11 mouse cellular contexts compared by ENCODE assay signal in genomic region chr7:109231307-109231706, GRCm38 (mm10). TPM values are rescaled to one million over a fixed set of nuclear protein-coding genes. Genes with fewer than 3 reads are reported as not detected.
DNase-seq lines count a peak whose midpoint lies in the region; ATAC-seq lines count a peak whose summit lies in the region.
"Had no signal": no experiment of that assay in that cellular context is flagged by ENCODE, and none has a peak within 500 bp of the region (broad histone marks: within the 10 kb centered on the region; RNA-seq: fewer than 3 reads in every experiment).

No protein-coding gene starts in this region.

- H3K4me3 ChIP-seq in embryonic facial prominence, embryonic 14.5 days (ENCODE audit: low read depth, low read length), result no peak overlapping the region
- no peak overlapping the region for H3K4me3 ChIP-seq in embryonic facial prominence, embryonic 10.5 days
- H3K4me3 ChIP-seq in forebrain, embryonic 10.5 days, result no peak overlapping the region
- H3K4me3 ChIP-seq in hindbrain, embryonic 14.5 days (replicated peaks; ENCODE audit: low read length), result no peak overlapping the region
- no peak overlapping the region for H3K4me3 ChIP-seq in midbrain, embryonic 15.5 days
- H3K4me3 ChIP-seq: erythroblast, embryonic 14.5 days; heart, embryonic 10.5 days had no signal

- ATAC-seq in embryonic facial prominence, embryonic 14.5 days (ENCODE audit: low read depth), result peak; percentile 61
- ATAC-seq in hindbrain, embryonic 14.5 days (ENCODE audit: low FRiP score), result peak; percentile 34; the same call in 1 of the 2 replicates
- ATAC-seq in midbrain, embryonic 15.5 days (replicated peaks), result peak; percentile 37
- ATAC-seq in activated CD4-positive, CD25-positive, alpha-beta regulatory T cell, adult 4 months, result no peak

- H3K36me3 ChIP-seq in embryonic facial prominence, embryonic 14.5 days (ENCODE audit: control insufficient read depth, insufficient read depth, low read length), result no peaks in the 10 kb centered on the region
- no peaks in the 10 kb centered on the region for H3K36me3 ChIP-seq in embryonic facial prominence, embryonic 10.5 days (replicated peaks)
- H3K36me3 ChIP-seq in forebrain, embryonic 10.5 days (replicated peaks), result no peaks in the 10 kb centered on the region
- H3K36me3 ChIP-seq in hindbrain, embryonic 14.5 days (replicated peaks; ENCODE audit: control insufficient read depth, insufficient read depth), result no peaks in the 10 kb centered on the region
- no peaks in the 10 kb centered on the region for H3K36me3 ChIP-seq in midbrain, embryonic 15.5 days (replicated peaks)
- H3K36me3 ChIP-seq: heart, embryonic 10.5 days had no signal

- WGBS in embryonic facial prominence, embryonic 14.5 days, result 60% methylated on average over 5 of the region's 5 CpGs
- WGBS in embryonic facial prominence, embryonic 10.5 days, result 76% methylated on average over 5 of the region's 5 CpGs
- WGBS in forebrain, embryonic 10.5 days, result 75% methylated on average over 5 of the region's 5 CpGs
- 55% methylated on average over 5 of the region's 5 CpGs for WGBS in hindbrain, embryonic 14.5 days
- 21% methylated on average over 5 of the region's 5 CpGs for WGBS in midbrain, embryonic 15.5 days

- H3K4me1 ChIP-seq in embryonic facial prominence, embryonic 14.5 days (ENCODE audit: control insufficient read depth, insufficient read depth, low read length), result no peaks in the 10 kb centered on the region
- peaks cover 34% of the 10 kb centered on the region for H3K4me1 ChIP-seq in embryonic facial prominence, embryonic 10.5 days
- H3K4me1 ChIP-seq in forebrain, embryonic 10.5 days, result peaks cover 53% of the 10 kb centered on the region
- peaks cover 11% of the 10 kb centered on the region; the same call in 1 of the 2 replicates for H3K4me1 ChIP-seq in hindbrain, embryonic 14.5 days (replicated peaks; ENCODE audit: control insufficient read depth, insufficient read depth, low read length)
- peaks cover 45% of the 10 kb centered on the region for H3K4me1 ChIP-seq in midbrain, embryonic 15.5 days
- H3K4me1 ChIP-seq: heart, embryonic 10.5 days had no signal

- H3K27me3 ChIP-seq in embryonic facial prominence, embryonic 14.5 days (replicated peaks; ENCODE audit: control insufficient read depth, insufficient read depth, low read length), result no peaks in the 10 kb centered on the region
- H3K27me3 ChIP-seq in embryonic facial prominence, embryonic 10.5 days (replicated peaks; ENCODE audit: low read depth, poor library complexity, severe bottlenecking), result 0 out of 2 replicates have a peak, but pooled peaks cover 16% of the 10 kb centered on the region
- H3K27me3 ChIP-seq in forebrain, embryonic 10.5 days (ENCODE audit: poor library complexity, severe bottlenecking), result peaks cover 98% of the 10 kb centered on the region
- H3K27me3 ChIP-seq in hindbrain, embryonic 14.5 days (ENCODE audit: control insufficient read depth, insufficient read depth, low read length), result no peaks in the 10 kb centered on the region
- H3K27me3 ChIP-seq in midbrain, embryonic 15.5 days (replicated peaks), result no peaks in the 10 kb centered on the region

- no peaks in the 10 kb centered on the region for H3K9me3 ChIP-seq in embryonic facial prominence, embryonic 14.5 days (ENCODE audit: control insufficient read depth, low read length)
- no peaks in the 10 kb centered on the region for H3K9me3 ChIP-seq in embryonic facial prominence, embryonic 10.5 days
- H3K9me3 ChIP-seq in forebrain, embryonic 10.5 days, result no peaks in the 10 kb centered on the region
- H3K9me3 ChIP-seq in hindbrain, embryonic 14.5 days (ENCODE audit: control insufficient read depth, low read length), result no peaks in the 10 kb centered on the region
- no peaks in the 10 kb centered on the region for H3K9me3 ChIP-seq in midbrain, embryonic 15.5 days
- H3K9me3 ChIP-seq: heart, embryonic 10.5 days had no signal

- no peak overlapping the region for H3K9ac ChIP-seq in embryonic facial prominence, embryonic 14.5 days (ENCODE audit: low read depth, low read length)
- no peak overlapping the region for H3K9ac ChIP-seq in hindbrain, embryonic 14.5 days
- H3K9ac ChIP-seq in midbrain, embryonic 15.5 days, result no peak overlapping the region

- peak; percentile 52 for DNase-seq in embryonic facial prominence, embryonic 14.5 days (ENCODE audit: low spot score)
- DNase-seq in embryonic facial prominence, embryonic 10.5 days (ENCODE audit: low spot score), result no peak
- DNase-seq in forebrain, embryonic 10.5 days (ENCODE audit: extremely low spot score, low spot score), result no peak
- no peak for DNase-seq in hindbrain, embryonic 14.5 days (ENCODE audit: low spot score)
- DNase-seq in right cerebral cortex, postnatal 14 days, result no peak
- no peak for DNase-seq in adrenal gland, adult 8-10 months

- no peak overlapping the region for H3K4me2 ChIP-seq in embryonic facial prominence, embryonic 14.5 days (ENCODE audit: low read depth, low read length)
- H3K4me2 ChIP-seq in hindbrain, embryonic 14.5 days (replicated peaks), result no peak overlapping the region
- no peak overlapping the region for H3K4me2 ChIP-seq in midbrain, embryonic 15.5 days

- no peak overlapping the region for H3K27ac ChIP-seq in embryonic facial prominence, embryonic 14.5 days (replicated peaks; ENCODE audit: low read depth, low read length)
- no peak overlapping the region for H3K27ac ChIP-seq in embryonic facial prominence, embryonic 10.5 days (replicated peaks)
- peak overlapping the region; percentile 60 for H3K27ac ChIP-seq in forebrain, embryonic 10.5 days
- H3K27ac ChIP-seq in hindbrain, embryonic 14.5 days, result no peak overlapping the region
- peak overlapping the region; percentile 68 for H3K27ac ChIP-seq in midbrain, embryonic 15.5 days
- H3K27ac ChIP-seq: heart, embryonic 10.5 days; stomach, postnatal 0 days had no signal

RNA-seq across cellular contexts. Expression of gene Lmo1, which starts 56.3 kb away (rescaled TPM):
- 37.3 and 45.8 TPM in 2 replicates for polyA plus RNA-seq in embryonic facial prominence, embryonic 14.5 days (2014; fragmentation: Nextera tagmentation; extraction: Ambion mirVana)
- 23.6 and 30.3 TPM in 2 replicates for polyA plus RNA-seq in embryonic facial prominence, embryonic 10.5 days (2016; fragmentation: Nextera tagmentation; extraction: Ambion mirVana)
- polyA plus RNA-seq in forebrain, embryonic 10.5 days (2016; fragmentation: Nextera tagmentation; extraction: Ambion mirVana), result 21.9 and 29.6 TPM in 2 replicates
- polyA plus RNA-seq in hindbrain, embryonic 14.5 days (2014; fragmentation: Nextera tagmentation; extraction: Ambion mirVana), result 55.2 and 64.9 TPM in 2 replicates
- polyA plus RNA-seq in midbrain, embryonic 15.5 days (2015; fragmentation: Nextera tagmentation; extraction: Ambion mirVana), result 153 and 155 TPM in 2 replicates
- not detected for polyA plus RNA-seq in activated CD4-positive, CD25-positive, alpha-beta regulatory T cell, adult 4 months (2017; shearing (Covaris generic))
- 1 to 10 TPM; 4.8 to 8.5 (median 6.3) TPM for total RNA-seq in adrenal gland, adult 8-10 months (2022)
- polyA plus RNA-seq: erythroblast, embryonic 14.5 days had no signal

Comparison
In these comparisons a context has a peak if more than half of its experiments do, and no peak if none do; other contexts are left out.
1. H3K27ac ChIP-seq: peak in forebrain, embryonic 10.5 days (single experiment) and midbrain, embryonic 15.5 days (single experiment); none in embryonic facial prominence, embryonic 14.5 days (single experiment), embryonic facial prominence, embryonic 10.5 days (single experiment) and hindbrain, embryonic 14.5 days (single experiment).
2. RNA of gene Lmo1, which starts 56.3 kb away (polyA plus RNA-seq): 153 to 155 TPM in midbrain, embryonic 15.5 days, 55.2 to 64.9 TPM in hindbrain, embryonic 14.5 days, 37.3 to 45.8 TPM in embryonic facial prominence, embryonic 14.5 days, 23.6 to 30.3 TPM in embryonic facial prominence, embryonic 10.5 days and 21.9 to 29.6 TPM in forebrain, embryonic 10.5 days; not detected in activated CD4-positive, CD25-positive, alpha-beta regulatory T cell, adult 4 months; every median in the first group is over 10 times any median in the second.